Mouse (Mus musculus) CH12.LX (cell line): ENCODE data around the gene Lefty2. TPM values are rescaled to one million over a fixed set of nuclear protein-coding genes. Genes with fewer than 3 reads are reported as not detected.

Experiments
- DNase-seq: peaks from one replicate; pipeline ENCODE4 v3.0.0-alpha.2; 2013; ENCODE audit errors: extremely low read depth
- H3K27ac ChIP-seq: 2 replicates; pipeline ENCODE4 v1.5.1; 2012; ENCODE audit warnings: low read depth, mild to moderate bottlenecking, control low read depth, moderate library complexity; ENCODE audit not compliant: insufficient read depth
- H3K27me3 ChIP-seq: replicated peaks from 2 replicates; pipeline ENCODE3; 2012; ENCODE audit warnings: inconsistent platforms
- H3K36me3 ChIP-seq, 2 experiments: replicated peaks in 1 of 2; 2 replicates each; pipeline versions ENCODE3 to v1.6.1; 2012; ENCODE audit warnings: inconsistent platforms in 1 of 2, low read length in 1 of 2, mild to moderate bottlenecking in 1 of 2, mixed read lengths in 1 of 2, moderate library complexity in 1 of 2; ENCODE audit not compliant: control insufficient read depth in 1 of 2, insufficient read depth in 1 of 2
- H3K4me1 ChIP-seq, 2 experiments: 2 replicates each; pipeline ENCODE4 v1.6.1; 2012; ENCODE audit warnings: inconsistent platforms in 1 of 2, moderate library complexity in 1 of 2; ENCODE audit not compliant: insufficient read depth in 2 of 2, control insufficient read depth in 1 of 2
- H3K4me2 ChIP-seq: 2 replicates; pipeline ENCODE4 v1.6.1; 2012; ENCODE audit warnings: low read depth, mild to moderate bottlenecking, control low read depth; ENCODE audit not compliant: poor library complexity, insufficient read depth, severe bottlenecking
- H3K4me3 ChIP-seq, 3 experiments: fragments of 150-350 bp in 1 of 3; sonication (generic) in 1 of 3; replicated peaks in 1 of 3; 2 replicates each; pipeline versions ENCODE3 to v1.5.1; 2011 to 2012; ENCODE audit warnings: low read depth in 2 of 3, low read length in 2 of 3, mild to moderate bottlenecking in 2 of 3, moderate library complexity in 2 of 3, control low read depth in 1 of 3, improper control_type of control experiment in 1 of 3, inconsistent platforms in 1 of 3, mixed read lengths in 1 of 3; ENCODE audit not compliant: poor library complexity in 1 of 3
- H3K79me2 ChIP-seq: replicated peaks from 2 replicates; pipeline ENCODE4 v1.6.1; 2012; ENCODE audit warnings: mild to moderate bottlenecking, moderate library complexity; ENCODE audit not compliant: control insufficient read depth, poor library complexity, insufficient read depth, severe bottlenecking; ENCODE audit errors: extremely low read depth
- H3K9ac ChIP-seq: 2 replicates; pipeline ENCODE4 v1.6.1; 2012; ENCODE audit warnings: low read depth, mild to moderate bottlenecking, control low read depth, moderate library complexity; ENCODE audit not compliant: insufficient read depth
- H3K9me3 ChIP-seq: replicated peaks from 2 replicates; pipeline ENCODE3; 2012; ENCODE audit warnings: low read length, inconsistent platforms, mixed read lengths
- BHLHE40 ChIP-seq: IDR thresholded peaks from 2 replicates; pipeline ENCODE4 v1.6.1; 2011; ENCODE audit warnings: mild to moderate bottlenecking, low read depth, low read length, improper control_type of control experiment
- CTCF ChIP-seq, 2 experiments: IDR thresholded peaks in 1 of 2; conservative IDR thresholded peaks in 1 of 2; 2 replicates each; pipeline ENCODE4 v1.5.1; 2011 to 2012; ENCODE audit warnings: low read depth in 2 of 2, low read length in 2 of 2, improper control_type of control experiment in 1 of 2, inconsistent platforms in 1 of 2, mild to moderate bottlenecking in 1 of 2, moderate library complexity in 1 of 2
- E2F4 ChIP-seq: IDR thresholded peaks from 2 replicates; pipeline ENCODE4 v1.6.1; 2011; ENCODE audit warnings: low read depth, low read length, improper control_type of control experiment; ENCODE audit not compliant: insufficient replicate concordance
- ELF1 ChIP-seq: IDR thresholded peaks from 2 replicates; pipeline ENCODE4 v1.6.1; 2014; ENCODE audit warnings: low read depth, mild to moderate bottlenecking, inconsistent platforms, low read length, improper control_type of control experiment
- IRF4 ChIP-seq: IDR thresholded peaks from 2 replicates; pipeline ENCODE4 v1.6.1; 2014; ENCODE audit warnings: low read depth, mild to moderate bottlenecking, inconsistent platforms, low read length, improper control_type of control experiment
- JUND ChIP-seq: conservative IDR thresholded peaks from 2 replicates; pipeline ENCODE4 v1.6.1; 2011; ENCODE audit warnings: low read depth, low read length, improper control_type of control experiment
- MAFK ChIP-seq: IDR thresholded peaks from 2 replicates; pipeline ENCODE4 v1.6.1; 2011; ENCODE audit warnings: low read length, improper control_type of control experiment; ENCODE audit not compliant: insufficient replicate concordance
- MAX ChIP-seq: IDR thresholded peaks from 2 replicates; pipeline ENCODE4 v1.6.1; 2011; ENCODE audit warnings: low read length, improper control_type of control experiment
- MEF2A ChIP-seq: IDR thresholded peaks from 2 replicates; pipeline ENCODE4 v1.6.1; 2014; ENCODE audit warnings: low read depth, mild to moderate bottlenecking, inconsistent platforms, low read length, improper control_type of control experiment, borderline replicate concordance
- MXI1 ChIP-seq: IDR thresholded peaks from 2 replicates; pipeline ENCODE4 v1.6.1; 2011; ENCODE audit warnings: mild to moderate bottlenecking, low read depth, low read length, improper control_type of control experiment
- NELFE ChIP-seq: IDR thresholded peaks from 2 replicates; pipeline ENCODE4 v1.6.1; 2011; ENCODE audit warnings: low read depth, low read length, improper control_type of control experiment
- NRF1 ChIP-seq: IDR thresholded peaks from 2 replicates; pipeline ENCODE4 v1.6.1; 2014; ENCODE audit warnings: low read depth, mild to moderate bottlenecking, inconsistent platforms, low read length, improper control_type of control experiment, moderate library complexity
- POLR2A ChIP-seq: IDR thresholded peaks from 2 replicates; pipeline ENCODE4 v1.6.1; 2011; ENCODE audit warnings: low read depth, mild to moderate bottlenecking, improper control_type of control experiment, low read length
- RAD21 ChIP-seq: IDR thresholded peaks from 2 replicates; pipeline ENCODE4 v1.6.1; 2011; ENCODE audit warnings: low read depth, mild to moderate bottlenecking, low read length, improper control_type of control experiment, moderate library complexity
- RCOR1 ChIP-seq: conservative IDR thresholded peaks from 2 replicates; pipeline ENCODE4 v1.6.1; 2012; ENCODE audit warnings: low read depth, mild to moderate bottlenecking, inconsistent platforms, low read length, improper control_type of control experiment
- SIN3A ChIP-seq: IDR thresholded peaks from 2 replicates; pipeline ENCODE4 v1.6.1; 2012; ENCODE audit warnings: low read length, improper control_type of control experiment, inconsistent platforms
- SMC3 ChIP-seq: IDR thresholded peaks from 2 replicates; pipeline ENCODE4 v1.6.1; 2011; ENCODE audit warnings: low read depth, low read length, improper control_type of control experiment
- TBP ChIP-seq: conservative IDR thresholded peaks from 2 replicates; pipeline ENCODE4 v1.6.1; 2011; ENCODE audit warnings: low read depth, low read length, improper control_type of control experiment
- TCF12 ChIP-seq: IDR thresholded peaks from 2 replicates; pipeline ENCODE4 v1.6.1; 2014; ENCODE audit warnings: low read depth, mild to moderate bottlenecking, inconsistent platforms, low read length, improper control_type of control experiment
- UBTF ChIP-seq: IDR thresholded peaks from 2 replicates; pipeline ENCODE4 v1.6.1; 2012; ENCODE audit warnings: low read depth, mild to moderate bottlenecking, inconsistent platforms, low read length, improper control_type of control experiment, moderate library complexity
- USF2 ChIP-seq: conservative IDR thresholded peaks from 2 replicates; pipeline ENCODE4 v1.6.1; 2011; ENCODE audit warnings: low read depth, low read length, improper control_type of control experiment
- ZC3H11A ChIP-seq: IDR thresholded peaks from 2 replicates; pipeline ENCODE4 v1.6.1; 2012; ENCODE audit warnings: low read depth, mild to moderate bottlenecking, inconsistent platforms, low read length, improper control_type of control experiment
- ZNF384 ChIP-seq: IDR thresholded peaks from 2 replicates; pipeline ENCODE4 v1.6.1; 2012; ENCODE audit warnings: low read depth, low read length, improper control_type of control experiment, inconsistent platforms
- dilution Hi-C: fragments of 300-500 bp; cut with MboI; formaldehyde crosslinking; loops from 2 replicates; pipeline ENCODE4 v1.14.3; 2020; ENCODE audit warnings: low sequenced_read_pairs; ENCODE audit not compliant: extremely low pct_unique_long_range_greater_than_20kb, extremely low pct_ligation_motif_present
- in situ Hi-C: fragments of 300-500 bp; cut with MboI; formaldehyde crosslinking; loops from 3 replicates; pipeline ENCODE4 v1.14.3; 2019; ENCODE audit warnings: low sequenced_read_pairs, low pct_ligation_motif_present, low pct_unique_long_range_greater_than_20kb, mixed read lengths
- polyA plus RNA-seq: library from polyadenylated mRNA; unstranded; fragments of >175 nt; gene quantifications from 2 replicates; pipeline ENCODE4 v1.2.1, GENCODE M21; 2012; ENCODE audit warnings: low read depth; ENCODE audit not compliant: insufficient read length
- total RNA-seq, 2 experiments: library from RNA; depleted of rRNA; stranded (reverse); fragments of 300-350 nt in 1 of 2; fragments of >200 nt in 1 of 2; gene quantifications; 2 replicates each; pipeline ENCODE4 v1.2.3; 2012 to 2014

Gene Lefty2
- total and polyA plus RNA-seq, 3 experiments: not detected

DNA sequence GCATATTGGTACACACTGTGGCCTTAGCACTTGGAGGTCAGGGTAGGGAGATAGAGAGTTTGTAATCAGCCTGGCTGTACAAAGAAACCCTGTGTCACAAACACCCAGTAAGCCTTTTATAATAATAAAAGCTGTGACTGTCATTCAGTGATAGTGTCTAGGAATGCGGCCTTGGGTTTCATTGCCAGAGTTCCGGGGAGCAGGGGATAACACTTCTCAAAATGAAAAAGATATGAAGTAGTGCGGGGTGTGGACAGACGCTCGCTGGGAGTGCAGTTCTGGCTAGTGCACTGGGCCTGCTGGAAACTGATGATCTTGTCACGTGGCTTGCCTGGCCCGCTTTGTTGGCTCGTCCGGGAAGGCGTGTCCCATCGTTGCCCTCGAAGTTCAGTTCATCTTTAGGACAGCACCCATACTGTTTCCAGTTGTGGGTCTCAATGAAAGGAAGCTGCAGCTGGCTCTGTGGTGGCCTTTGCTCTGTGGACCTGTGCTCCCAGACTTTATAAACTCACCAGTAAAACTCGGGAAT, 22.7 kb upstream of the Lefty2 start:
- Histone ChIP-seq H3K4me1 (peaks cover 0 to 3% of the 10 kb centered on the region in 2 experiments; a peak in 1 of 4 replicates), H3K27ac (no peak overlapping the region), H3K79me2 (no peaks in the 10 kb centered on the region), H3K27me3 (no peaks in the 10 kb centered on the region), H3K4me3 (no peak overlapping the region), H3K9ac (no peak overlapping the region), H3K36me3 (peaks cover 20 to 34% of the 10 kb centered on the region in 2 experiments), H3K4me2 (no peak overlapping the region), H3K9me3 (no peaks in the 10 kb centered on the region)
- no peak for DNase-seq
- TF ChIP-seq ZC3H11A: no peak
- no peak for TF ChIP-seq TBP
- TF ChIP-seq RAD21: no peak
- no peak for TF ChIP-seq USF2
- TF ChIP-seq BHLHE40: no peak
- no peak for TF ChIP-seq RCOR1
- in situ Hi-C loops: no loop called here
- dilution Hi-C loops: no loop called here

DNA sequence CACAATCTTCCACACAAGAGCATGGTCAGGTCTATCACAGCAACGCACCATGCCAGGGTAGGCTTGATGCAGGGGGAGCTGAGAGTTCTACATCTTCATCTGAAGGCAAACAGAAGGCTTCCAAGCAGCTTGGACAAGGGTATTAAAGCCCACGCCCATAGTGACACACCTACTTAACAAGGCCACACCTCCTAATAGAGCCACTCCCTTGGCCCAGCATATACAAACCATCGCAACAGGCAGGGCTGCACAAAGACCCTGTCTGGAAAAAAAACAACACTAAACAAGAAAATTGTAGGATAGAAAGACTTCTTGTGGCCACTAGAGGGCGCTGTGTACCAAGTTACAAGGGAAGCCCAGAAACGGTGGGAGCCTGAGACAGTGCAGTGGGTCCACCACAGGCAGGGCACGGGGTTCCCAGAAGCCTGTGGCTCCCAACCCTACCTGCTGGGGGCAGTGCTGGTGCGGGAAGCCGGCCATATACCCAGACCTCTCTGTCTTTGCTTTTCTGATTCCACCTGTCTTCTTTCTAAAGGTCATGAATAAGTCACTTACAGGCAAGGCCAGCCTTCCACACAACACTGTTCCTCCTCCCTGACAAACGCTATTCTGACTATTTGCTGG, 18.9 kb upstream of the Lefty2 start:
- H3K36me3 ChIP-seq: peaks cover 0 to 5% of the 10 kb centered on the region in 2 experiments
- H3K4me2 ChIP-seq: no peak overlapping the region
- dilution Hi-C loops: no loop called here
- DNase-seq: peak; percentile 89
- no peaks in the 10 kb centered on the region for H3K27me3 ChIP-seq
- no peak overlapping the region for H3K4me3 ChIP-seq
- no peak overlapping the region for H3K27ac ChIP-seq
- in situ Hi-C loops: no loop called here
- peaks cover 0 to 6% of the 10 kb centered on the region in 2 experiments; a peak in 1 of 4 replicates for H3K4me1 ChIP-seq
- H3K9me3 ChIP-seq: peaks cover 3% of the 10 kb centered on the region
- no peaks in the 10 kb centered on the region for H3K79me2 ChIP-seq
- no peak overlapping the region for H3K9ac ChIP-seq
- TF ChIP-seq E2F4 (no peak), MAFK (no peak), UBTF (no peak), MXI1 (no peak), TCF12 (0 out of 2 replicates have a peak, but pooled peaks have one; percentile 41), CTCF (conservative IDR thresholded peaks at IDR 0.05 in 1 of 2, IDR thresholded peaks at IDR 0.05 in 1 of 2; ENCODE audit: low read depth in 2 of 2, low read length in 2 of 2) (peak in 1 of 2 experiments; percentile 95; a peak in 2 of 4 replicates), POLR2A (no peak), SIN3A (no peak), ELF1 (0 out of 2 replicates have a peak, but pooled peaks have one; percentile 13), NRF1 (0 out of 2 replicates have a peak, but pooled peaks have one; percentile 21), IRF4 (0 out of 2 replicates have a peak, but pooled peaks have one; percentile 51), TBP (no peak), BHLHE40 (peak; percentile 42; the same call in 1 of the 2 replicates), JUND (no peak), SMC3 (peak; percentile 77), NELFE (peak; percentile 27; the same call in 1 of the 2 replicates), RAD21 (peak; percentile 90), ZNF384 (peak; percentile 77), MEF2A (0 out of 2 replicates have a peak, but pooled peaks have one; percentile 48), MAX (peak; percentile 27; the same call in 1 of the 2 replicates)
